Mouse (Mus musculus): ENCODE measurements at regions not wholly inside any gene's neighbourhood (a gene's known extent, or its start where the extent isn't known, plus 50 kb on each side); places are given as distances from the start of the nearest gene placed in this dataset.

- DNase-seq (ENCODE audit: low spot score): peak; percentile 46
Observed at GRCm38 (mm10) chrX:6261469-6261868, 59.1 kb downstream of the Bmp15 start.

- no peak for DNase-seq (ENCODE audit: low spot score)
Observed at GRCm38 (mm10) chrX:6258523-6258922, 62.0 kb downstream of the Bmp15 start.

- no peak for DNase-seq (ENCODE audit: low spot score)
Observed at GRCm38 (mm10) chrX:6254058-6254457, 66.5 kb downstream of the Bmp15 start.

GRCm38 (mm10) chrX:6252873-6253272 lies 67.6 kb downstream of the Bmp15 start:
- no peak for DNase-seq (ENCODE audit: low spot score)
